Mouse (Mus musculus) gastrocnemius, postnatal 14 days (tissue): Measurements from ENCODE around the gene Emx1. TPM values are rescaled to one million over a fixed set of nuclear protein-coding genes. Genes with fewer than 3 reads are reported as not detected.

Experiments used
- DNase-seq: peaks from one replicate; pipeline ENCODE4 v3.0.0; 2021; ENCODE audit warnings: mixed read lengths
- intact Hi-C: fragments of 180-260 bp; cut with DNase I; formaldehyde crosslinking; loops from one replicate; pipeline ENCODE4 v1.15.1; 2025; ENCODE audit warnings: low total_unique reads
- total RNA-seq, 2 experiments: library from RNA; stranded (reverse); gene quantifications; 2 replicates each; pipeline ENCODE4 v1.2.3; 2021

Emx1 gene
- total RNA-seq, 2 experiments from 2014 or later: not detected

DNA sequence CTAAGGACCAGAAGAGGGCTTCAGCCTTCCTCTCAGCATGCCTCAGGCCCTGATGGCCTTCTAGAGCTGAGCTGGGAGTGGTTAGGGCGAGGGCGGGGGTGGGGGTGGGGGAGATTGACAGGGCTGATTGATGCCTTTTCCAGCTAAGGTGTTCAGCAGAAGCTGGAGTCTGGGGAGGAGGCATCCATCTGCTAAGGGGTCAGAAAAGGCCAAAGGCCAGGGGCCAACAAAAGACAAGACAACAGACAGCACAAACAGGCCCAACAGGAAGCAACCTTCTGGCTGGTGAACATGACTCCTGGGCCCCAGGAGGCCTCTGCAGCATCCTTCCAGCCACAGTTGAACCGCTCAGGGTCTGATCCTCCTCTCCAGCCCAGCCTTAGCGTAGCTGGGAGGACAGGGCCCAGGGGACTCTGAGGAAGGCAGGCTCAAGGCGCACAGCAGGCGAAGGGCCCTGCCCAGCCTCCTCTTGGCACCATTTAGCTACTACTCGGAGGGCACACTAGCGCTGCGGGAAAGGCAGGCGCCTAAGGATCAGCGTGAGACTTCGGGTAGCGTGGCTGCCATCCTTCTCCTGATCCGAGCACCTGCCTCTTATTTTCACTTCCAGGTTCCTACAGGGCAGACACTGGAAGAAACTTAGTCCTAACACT is 36.4 kb downstream of the Emx1 start:
- intact Hi-C loops: no loop called here

DNA sequence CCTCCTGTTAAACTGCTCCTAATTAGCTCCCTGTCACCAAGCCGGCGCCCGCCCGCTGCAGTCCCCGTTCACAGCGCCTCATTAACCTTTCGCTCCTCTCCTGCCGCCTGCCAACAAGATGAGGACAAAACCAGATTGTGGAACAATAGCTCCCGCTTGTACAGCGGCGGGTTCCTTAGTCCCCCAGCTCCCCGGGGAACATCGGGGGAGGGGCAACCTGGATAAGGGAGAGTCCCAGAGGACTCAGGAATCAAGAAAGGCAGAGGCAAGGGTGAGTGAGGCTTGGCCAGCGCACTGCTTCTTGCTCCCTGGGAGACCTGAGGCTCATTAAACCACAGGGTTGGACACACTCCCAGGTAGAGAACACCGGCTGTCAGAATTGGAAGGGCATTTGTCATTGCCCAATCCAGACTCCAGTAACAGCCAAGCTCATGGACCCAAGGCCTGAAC is 37.2 kb downstream of the Emx1 start:
- no peak for DNase-seq
- intact Hi-C loops: no loop called here

More for the DNA sequence above, 36.4 kb downstream of the Emx1 start:
- DNase-seq: no peak

DNA sequence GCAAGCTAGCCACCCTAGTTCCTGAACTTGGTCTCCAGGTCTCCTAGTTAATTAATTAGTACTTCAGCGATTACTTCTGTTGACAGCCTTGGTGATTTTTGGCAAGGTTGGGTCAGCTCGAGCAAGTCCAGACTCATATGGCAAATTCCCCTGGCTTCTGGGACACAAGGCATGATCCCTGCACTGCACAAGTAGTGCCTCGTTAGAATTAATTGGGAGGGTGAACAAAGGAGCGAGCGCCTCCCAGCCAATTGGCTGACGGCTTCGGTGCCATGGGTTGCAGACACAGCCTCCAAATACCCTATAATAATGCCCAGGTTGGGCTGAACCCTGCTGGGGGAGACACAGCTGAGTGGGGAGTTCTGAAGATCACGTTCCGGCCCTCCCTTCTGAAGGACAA is 39.3 kb downstream of the Emx1 start:
- DNase-seq: no peak
- intact Hi-C loops: no loop called here

DNA sequence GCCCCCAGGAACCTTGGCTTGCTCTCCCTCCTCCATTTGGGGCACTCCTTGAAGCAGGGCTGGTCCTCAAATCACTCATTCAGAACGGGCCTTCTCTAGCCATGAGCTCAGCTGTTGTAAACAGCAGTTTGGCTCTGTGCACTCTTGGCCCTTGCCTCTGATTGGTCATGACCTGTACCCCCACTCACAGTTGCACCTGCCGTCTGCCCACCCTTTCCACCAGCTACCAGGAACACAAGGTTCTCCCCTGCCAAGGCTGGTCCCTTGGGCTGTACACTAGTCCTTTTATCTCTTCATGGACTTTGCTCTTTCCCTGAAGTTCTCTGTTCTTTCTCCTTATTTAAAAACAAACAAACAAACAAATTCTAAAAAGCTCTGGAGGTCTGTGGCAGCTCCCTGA is 40.3 kb downstream of the Emx1 start:
- no peak for DNase-seq
- intact Hi-C loops: no loop called here

DNA sequence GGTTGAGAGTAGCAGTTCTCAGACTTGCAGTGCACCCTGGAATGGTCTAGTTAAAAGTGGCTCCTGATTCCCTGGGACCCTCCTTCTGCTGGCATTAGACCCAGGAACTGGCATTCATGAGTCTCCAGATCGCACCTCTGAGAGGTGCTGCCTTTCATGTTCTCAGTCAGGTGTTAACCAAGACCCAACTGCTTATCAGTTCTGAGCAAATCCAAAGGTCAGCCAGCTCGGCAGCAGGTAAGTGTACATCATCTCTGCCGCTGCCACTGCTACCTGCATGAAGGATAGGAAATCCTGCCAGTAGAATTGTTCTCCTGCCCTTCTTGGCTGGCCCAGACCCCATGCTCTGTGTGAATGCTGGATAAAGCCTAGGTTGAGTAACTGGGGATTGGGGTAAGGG is 43.5 kb downstream of the Emx1 start:
- intact Hi-C loops: no loop called here
- DNase-seq: no peak

DNA sequence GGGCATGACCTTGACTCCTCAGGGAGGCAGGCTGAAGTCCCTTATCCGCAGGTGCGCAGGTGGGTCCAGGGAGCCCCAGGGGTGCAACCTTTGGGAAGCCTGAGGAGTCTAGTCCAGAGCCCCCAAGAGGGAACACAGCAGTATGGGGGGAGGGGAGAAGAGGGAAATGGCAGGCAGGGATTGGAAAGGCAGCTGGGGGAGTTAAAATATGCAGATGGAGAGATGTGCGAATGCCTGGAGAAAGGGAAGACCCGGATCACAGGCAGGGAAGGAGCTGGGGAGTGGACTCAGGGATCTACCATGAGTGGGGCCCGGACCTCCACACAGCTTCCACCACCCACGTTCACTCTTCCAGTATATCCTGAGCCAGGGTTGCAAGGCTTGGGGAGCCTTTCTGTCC is 44.2 kb downstream of the Emx1 start:
- DNase-seq: no peak
- intact Hi-C loops: no loop called here

DNA sequence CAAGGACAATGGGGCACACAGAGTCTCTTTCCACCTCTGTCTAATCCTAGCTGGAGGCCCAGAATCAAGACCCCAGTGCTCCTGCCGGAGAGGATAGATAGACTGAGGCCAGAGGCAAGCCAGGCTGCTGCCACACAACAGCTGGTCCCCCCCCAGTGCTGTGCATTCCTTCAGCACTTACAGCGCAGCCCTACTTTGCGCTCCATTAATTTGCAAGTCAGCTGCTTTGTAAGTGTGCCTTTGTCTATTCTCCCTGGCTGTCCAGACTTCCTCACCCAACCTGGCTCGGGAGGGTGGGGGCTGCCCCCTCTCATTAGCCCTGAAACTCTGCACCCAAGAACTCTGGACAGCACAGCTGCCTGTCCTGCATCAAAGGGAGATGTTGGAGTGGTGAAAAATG is 44.8 kb downstream of the Emx1 start:
- intact Hi-C loops: no loop called here
- DNase-seq: no peak

DNA sequence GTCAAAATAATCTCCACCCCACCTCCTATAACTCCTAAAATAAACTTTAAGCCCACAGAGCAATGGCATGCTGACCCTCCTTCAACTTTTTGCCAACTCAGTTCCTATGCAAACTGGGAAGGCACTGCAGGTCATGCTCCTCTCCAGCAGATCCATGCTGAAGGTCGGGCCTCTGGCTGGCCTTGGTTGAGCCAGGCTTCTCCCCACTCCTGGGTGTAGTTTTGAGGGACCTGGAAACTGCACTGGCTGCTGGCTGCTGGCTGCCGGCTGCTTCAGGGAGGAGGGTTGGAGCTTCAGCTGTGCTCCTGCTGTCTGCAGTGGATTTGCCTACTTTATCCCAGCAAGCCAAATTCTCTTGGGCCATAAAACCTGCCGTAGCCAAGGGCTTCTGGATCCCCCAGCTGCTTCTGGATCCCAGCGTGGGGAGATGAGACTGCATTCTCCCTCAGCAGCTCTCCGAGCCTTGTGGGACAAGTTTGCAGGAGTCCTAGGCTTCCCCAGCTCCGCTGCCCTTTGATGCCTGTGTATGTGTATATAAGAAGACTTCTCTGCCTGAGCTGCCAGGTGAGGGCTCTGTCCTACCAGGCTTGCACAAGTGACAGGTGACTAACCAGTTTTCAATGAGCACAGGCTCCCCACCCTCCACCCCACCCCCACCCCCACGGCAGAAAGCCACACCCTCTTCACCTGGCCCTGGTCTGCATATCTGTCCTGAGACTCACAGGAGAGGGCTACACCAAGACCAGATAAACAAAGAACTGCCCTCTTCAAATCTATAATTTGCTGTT is 45.8 kb downstream of the Emx1 start:
- intact Hi-C loops: no loop called here
- no peak for DNase-seq

DNA sequence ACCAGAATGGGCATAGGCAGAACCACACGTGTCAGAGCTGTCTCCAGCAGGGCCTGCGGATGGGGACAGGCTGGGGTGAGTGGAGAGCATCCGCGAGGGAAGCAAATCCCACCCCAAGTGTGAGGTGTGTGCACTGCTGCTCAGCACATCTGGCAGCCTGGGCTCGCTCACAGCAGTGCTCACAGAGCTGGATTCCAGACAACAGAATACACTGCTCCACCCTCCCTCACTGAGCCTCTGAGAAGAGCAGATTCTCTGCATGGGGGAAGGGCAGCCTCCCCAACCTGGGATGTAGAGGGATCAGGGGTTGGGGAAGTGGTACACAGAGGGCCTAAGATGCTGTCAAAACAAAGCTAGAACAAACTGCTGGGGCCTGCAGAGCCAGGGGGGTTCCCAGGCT is 47.6 kb downstream of the Emx1 start:
- DNase-seq: no peak
- intact Hi-C loops: loop anchor here (5.0 kb wide), 1 partner anchor 72 kb away; no protein-coding TSS in a partner anchor

DNA sequence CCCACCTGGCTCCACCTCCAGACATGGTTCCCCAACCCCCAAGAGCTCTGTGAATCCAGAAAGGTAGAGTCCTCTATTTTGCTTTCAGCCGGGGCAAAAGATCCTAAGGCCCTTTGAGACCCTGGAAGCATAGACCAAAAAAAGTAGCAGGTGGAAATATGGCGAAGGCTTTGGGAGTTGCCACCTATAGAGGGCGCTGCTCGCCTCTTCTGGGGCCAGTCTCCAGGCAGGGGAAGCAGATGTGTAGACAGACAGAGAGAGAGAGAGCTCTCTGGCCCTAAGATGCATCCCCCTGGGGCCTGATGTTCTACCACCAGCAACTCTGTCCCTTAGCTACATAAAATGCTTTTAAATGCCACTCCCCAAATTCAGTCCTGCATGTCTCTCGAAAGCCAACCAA is 49.8 kb downstream of the Emx1 start:
- DNase-seq: no peak

DNA sequence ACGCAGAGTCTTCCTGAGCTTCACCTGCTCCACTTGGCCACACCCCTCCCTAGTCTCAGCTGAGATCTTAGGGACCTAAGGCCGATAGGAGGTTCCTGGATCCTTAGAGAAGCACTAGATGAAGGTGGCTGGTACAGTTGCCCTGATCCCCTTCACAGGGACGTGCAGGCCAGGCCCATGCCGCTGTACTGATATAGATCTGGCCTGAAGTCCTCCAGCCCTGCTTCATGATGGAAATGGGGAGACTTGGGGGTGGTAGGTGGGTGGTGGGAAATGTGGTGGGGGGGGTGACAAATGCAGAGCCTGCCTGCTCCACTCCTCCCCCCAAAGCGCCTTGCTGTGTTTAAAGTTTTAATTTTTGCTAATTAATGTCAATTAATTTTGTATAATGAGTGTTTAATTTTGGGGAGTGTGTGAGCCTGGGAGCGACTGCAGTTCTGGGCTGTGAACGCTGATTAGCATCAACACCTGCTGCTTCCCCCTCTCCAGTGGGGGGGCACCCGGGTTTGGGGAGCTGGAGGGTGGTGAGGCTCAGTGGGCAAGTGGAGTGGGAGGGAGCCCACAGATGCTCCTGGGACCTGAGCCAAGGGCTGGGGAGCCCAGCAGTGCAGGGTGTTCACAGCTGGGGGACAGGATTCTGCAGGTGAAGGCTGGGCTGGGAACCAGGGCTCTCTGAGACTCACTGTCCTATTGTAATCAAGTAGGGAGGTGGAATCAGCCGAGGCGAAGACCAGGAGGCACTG is 50.5 kb downstream of the Emx1 start:
- intact Hi-C loops: loop anchor here (5.0 kb wide), 1 partner anchor 75 kb away; no protein-coding TSS in a partner anchor
- DNase-seq: no peak

More for the DNA sequence above, 49.8 kb downstream of the Emx1 start:
- intact Hi-C loops: loop anchor here (5.0 kb wide), 1 partner anchor 75 kb away; no protein-coding TSS in a partner anchor

DNA sequence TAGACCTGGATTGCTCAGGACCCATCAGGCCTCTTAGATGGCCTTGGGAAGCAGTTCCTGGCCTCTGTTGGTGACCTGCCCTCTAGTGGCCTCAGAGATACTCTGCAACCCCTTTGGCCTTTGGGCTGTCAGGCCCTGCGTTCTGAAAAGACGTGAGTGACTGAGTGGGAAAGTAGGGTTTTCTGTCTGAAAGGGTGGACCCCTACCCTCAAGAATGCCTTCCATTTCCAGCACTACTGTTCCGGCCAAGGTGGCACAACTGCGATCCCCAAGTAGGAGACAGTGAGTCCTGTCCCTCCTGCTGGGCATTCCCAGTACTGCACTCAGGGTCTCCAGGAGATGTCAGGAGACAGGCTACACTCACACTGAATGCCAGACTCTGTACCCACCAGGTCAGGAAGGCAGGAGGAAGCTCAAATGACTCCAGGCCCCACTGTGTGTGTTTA is 51.8 kb downstream of the Emx1 start:
- intact Hi-C loops: loop anchor here (5.0 kb wide), 1 partner anchor 77 kb away; no protein-coding TSS in a partner anchor
- DNase-seq: peak; percentile 76

DNA sequence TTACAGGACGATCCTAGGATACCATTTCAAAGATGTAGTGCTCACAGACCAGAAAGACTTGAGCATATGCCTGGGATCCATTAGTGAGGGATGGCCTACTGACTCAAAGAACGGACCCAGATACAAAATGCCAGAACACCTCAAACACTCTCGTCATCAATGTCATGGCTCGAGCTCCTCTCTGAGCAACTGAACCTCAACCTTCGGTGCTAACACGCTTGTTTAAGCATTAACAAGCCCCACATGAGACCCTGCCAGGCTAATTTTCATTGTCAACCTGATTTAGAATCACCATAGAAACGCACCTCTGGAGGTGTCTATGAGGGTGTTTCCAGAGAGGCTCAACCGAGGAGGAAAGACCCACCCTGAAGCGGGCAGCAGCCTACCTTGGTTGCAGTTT is 62.6 kb downstream of the Emx1 start:
- DNase-seq: no peak
- intact Hi-C loops: no loop called here

DNA sequence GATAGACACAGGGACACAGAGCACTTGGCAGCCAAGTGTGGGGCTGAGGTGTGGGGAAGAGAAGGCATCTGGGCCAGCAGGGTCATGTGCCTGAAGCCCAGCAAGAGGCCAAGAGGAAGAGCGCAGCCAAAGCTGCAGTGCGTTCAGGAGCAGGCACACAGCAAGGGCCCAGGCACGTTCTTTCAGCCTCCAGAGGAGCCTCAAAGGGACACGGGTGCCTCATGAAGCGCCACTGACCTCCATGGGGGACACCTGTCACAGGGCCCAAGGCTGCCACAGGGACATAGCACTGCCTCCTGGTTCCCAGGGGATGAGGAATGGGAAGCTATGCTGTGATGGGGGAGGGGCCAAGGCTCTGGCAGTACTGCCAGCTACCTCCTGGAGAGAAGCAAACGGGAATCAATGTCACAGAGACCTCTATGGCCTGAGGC is 63.6 kb downstream of the Emx1 start:
- DNase-seq: peak; percentile 42
- intact Hi-C loops: no loop called here

DNA sequence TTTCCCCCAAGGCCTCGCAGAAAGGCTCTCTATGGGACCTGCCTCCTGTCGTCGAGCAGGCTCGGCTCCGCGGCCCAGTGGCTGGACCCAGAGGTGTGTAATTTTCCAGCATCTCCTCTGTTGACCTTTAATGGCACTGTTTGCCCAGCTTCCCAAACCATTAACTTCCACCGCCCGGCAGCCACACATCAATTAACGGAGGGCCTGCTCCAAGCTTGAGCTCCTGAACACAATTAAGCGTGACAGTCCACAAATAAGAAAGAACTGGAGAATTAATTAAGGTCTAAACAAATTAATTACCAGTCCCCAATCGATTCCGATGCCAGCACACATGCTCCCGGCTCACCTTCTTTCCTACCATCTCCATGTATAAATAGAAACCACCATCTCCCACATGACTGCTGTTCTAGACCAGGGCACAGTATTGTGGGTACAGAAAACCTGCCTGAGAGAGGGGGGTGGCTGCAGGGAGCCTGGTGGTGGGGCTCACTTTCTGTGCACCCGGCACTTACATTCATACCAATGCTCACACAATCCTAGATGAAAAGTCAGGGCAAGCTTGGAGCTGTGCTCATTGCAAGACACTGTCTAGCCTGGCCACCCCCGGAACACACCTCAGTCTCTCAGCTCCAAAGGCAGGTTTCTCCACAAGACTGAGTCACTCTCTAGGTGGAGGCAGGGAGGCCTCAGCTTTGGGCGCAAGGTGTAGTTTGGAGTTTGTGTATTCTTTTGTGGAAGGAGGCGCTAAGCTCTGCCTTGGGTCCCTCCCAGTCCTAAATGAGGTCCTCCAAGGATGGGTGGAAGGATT is 65.2 kb downstream of the Emx1 start:
- DNase-seq: no peak
- intact Hi-C loops: no loop called here

DNA sequence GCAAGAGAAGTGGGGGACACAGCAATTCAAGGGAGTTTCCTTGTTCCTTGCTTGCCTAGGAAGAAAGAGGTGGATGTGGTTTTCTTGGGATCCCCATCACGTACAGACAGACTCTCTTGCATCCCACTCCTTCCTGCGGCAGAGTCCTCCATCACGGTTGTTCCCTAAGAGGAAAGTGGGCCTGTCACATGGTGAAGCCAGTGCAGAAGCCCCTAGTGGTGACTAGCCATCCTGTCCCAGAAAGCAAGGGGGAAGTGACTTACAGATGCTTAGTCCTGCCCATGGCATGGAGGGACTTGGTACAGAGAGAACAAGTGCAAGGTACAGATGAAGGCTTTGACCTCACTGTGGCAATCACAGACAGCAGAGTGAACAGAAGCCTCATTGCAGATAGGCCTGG is 66.0 kb downstream of the Emx1 start:
- no peak for DNase-seq
- intact Hi-C loops: no loop called here
